Mouse (Mus musculus) fibroblast of lung, adult 2 months (primary cell): ENCODE measurements around the gene Taf1c.

Source experiments
- DNase-seq: peaks from one replicate; pipeline ENCODE4 v3.0.0-alpha.2; 2011; ENCODE audit warnings: low read depth

Taf1c gene

DNA sequence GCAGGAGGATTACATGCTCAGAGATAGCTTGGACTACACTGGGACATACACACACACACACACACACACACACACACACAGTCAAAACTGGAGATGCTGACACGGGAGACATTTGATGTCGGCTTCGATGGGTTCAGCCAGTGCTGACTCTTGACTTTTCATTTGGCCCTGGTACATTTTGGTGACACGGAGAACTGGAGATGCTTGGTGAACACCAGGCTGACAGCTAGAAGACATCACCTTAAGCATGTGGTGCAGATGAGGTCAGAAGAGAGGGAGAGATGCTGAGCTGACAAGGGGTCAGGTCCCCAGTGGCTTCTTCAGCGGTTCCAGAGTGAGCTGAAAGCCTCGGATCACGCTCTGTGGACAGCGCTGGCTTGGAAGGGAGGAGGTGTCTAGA lies 18.0 kb upstream of the Taf1c start:
- no peak for DNase-seq

DNA sequence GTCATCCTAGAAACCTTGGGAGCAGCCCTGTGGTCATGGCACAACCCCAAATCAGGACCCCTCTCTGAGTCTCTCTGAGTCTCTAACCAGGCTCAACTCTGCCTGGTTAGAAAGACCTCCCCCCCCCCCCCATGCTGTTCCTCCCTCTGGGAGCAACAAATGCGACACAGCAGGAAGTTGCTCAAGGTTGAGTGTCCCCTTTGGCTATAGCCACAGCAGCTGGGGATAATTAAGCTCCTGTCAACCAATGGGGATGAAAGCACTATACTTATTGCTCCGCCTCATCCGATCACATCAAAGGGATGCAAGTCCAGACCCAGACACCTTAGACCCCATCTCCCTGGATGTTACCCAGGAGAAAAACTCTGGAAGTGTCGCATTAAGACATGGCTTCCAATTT lies 17.5 kb upstream of the Taf1c start:
- no peak for DNase-seq

GRCm38 (mm10) chr8:119620848-119621465 lies 15.9 kb upstream of the Taf1c start:
- DNase-seq: no peak

DNA sequence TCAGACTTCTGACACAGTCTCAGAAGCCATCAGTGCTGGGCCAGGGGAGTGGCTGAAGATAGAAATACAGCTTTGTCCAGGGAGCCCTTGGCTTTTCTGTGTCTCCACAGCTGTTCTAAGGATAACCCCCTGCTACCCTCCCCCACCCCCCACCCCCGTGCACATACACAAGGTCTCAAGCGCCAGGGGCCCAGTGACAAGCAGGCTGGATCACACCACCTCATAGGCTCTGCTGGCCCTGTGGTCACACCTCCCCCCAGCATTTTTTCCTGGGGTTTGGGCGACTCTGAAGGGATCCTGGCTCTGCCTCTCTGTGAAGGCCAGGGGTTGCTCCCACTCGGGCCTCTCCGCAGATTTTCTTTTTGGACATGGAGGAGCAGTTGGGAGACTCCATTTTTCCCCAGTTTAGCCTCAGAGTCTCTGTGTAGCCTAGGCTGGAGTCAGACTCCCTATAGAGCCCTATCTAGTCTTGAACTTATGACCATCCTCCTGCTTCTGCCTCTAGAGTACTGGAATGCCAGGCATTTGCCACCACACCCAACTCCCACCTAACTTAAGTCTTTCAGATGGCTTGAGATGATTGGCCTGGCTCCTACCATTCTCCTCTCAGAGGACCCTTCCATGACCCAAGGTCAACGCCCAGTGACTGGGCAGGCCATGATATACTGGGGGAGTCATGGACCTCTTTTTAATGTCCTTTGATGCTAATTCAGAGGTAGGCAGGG lies 15.3 kb upstream of the Taf1c start:
- no peak for DNase-seq

DNA sequence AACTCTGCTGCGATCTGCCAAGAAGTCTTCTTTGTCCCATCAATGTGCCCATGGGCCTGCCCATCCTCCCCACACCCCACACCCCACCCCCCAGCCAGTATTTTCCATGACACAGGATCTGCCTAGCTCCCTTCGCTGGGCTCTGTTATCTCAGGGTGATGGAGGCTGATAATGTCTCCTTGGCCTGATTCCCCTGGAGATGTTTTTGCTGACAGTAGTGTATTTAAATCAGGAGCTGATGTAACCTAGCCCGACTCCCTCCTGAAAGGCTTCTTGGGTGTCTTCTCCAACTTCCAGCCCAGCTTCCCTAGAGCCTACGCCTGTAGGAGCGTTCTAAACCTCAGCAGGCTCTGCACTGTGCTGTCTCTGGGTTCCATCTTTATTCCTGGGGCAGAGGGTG lies 13.9 kb upstream of the Taf1c start:
- no peak for DNase-seq

- DNase-seq: no peak
These were observed 12.6 kb upstream of the Taf1c start for GRCm38 (mm10) chr8:119617586-119617985.

GRCm38 (mm10) chr8:119616811-119617210 lies 11.8 kb upstream of the Taf1c start:
- no peak for DNase-seq

- no peak for DNase-seq
These were observed 11.3 kb upstream of the Taf1c start for GRCm38 (mm10) chr8:119616358-119616757.

GRCm38 (mm10) chr8:119615096-119615495 lies 10.1 kb upstream of the Taf1c start:
- no peak for DNase-seq

GRCm38 (mm10) chr8:119612471-119612870 lies 7.4 kb upstream of the Taf1c start, which contains the start of gene Adad2:
Gene Adad2, plus strand, starts transcription at chr8:119612747.
- no peak for DNase-seq

- DNase-seq: no peak
These were observed 1.2 kb upstream of the Taf1c start for GRCm38 (mm10) chr8:119606224-119606623.

DNA sequence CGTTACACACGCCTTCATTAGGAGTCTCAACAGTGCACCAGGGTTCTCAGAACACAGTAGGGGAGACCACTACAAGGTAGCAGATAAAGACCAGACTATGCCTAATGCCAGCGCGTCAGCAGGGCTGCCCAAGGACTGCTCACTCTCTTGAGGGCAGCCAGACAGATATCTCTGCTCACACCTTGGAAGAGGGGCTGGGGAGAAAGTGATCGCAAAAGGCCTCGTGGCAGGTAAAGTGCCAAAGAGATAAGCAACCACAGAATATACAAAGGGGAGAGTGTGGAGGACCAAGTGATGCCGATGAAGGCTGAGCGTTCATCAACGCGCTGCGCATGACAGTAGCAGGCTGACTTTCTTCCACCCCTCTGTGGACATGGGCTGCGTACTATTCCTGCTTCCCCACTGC lies 621 bp downstream of the Taf1c start:
- DNase-seq: no peak

DNA sequence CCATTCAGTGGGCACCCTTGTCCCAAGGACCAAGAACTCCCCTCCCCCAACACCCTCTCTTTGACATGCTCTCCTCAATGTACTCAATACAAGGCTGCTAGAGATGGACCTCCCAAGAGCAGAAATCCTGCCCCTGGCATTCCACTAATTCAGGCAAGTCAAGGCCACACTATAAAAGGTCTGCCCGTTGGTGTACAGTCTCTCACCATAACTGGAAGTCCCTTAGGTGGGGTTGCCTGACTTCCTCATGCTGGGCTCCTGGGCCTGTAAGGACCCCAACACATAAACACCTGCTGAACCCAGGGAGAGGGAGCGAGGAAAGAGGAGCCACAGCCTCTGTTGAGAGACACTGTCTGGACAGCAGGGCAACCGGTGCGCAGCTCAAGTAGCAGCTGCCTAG lies 1.3 kb downstream of the Taf1c start:
- DNase-seq: no peak

DNA sequence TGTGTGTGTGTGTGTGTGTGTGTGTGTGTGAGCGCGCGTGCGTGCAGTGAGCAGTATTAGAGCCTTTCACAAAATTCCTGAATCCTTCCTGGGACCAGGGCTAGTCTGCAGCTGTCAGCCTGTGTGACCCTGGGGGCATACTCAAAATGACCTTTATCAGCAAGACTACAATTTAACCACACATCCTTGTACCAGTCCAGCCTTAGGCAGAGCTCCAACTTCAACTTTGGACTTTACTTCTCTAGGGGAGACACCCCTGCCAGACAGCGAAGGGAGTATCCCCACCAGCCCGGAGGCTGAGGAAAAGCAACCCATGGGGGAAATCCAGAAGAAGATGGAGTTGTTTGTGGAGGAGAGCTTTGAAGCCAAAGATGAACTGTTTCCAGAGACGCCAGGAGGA lies 13.6 kb downstream of the Taf1c start:
- DNase-seq: no peak

- no peak for DNase-seq
These were observed 14.7 kb downstream of the Taf1c start for GRCm38 (mm10) chr8:119590348-119590747.

- no peak for DNase-seq
These were observed 16.2 kb downstream of the Taf1c start for GRCm38 (mm10) chr8:119588844-119589243.

DNA sequence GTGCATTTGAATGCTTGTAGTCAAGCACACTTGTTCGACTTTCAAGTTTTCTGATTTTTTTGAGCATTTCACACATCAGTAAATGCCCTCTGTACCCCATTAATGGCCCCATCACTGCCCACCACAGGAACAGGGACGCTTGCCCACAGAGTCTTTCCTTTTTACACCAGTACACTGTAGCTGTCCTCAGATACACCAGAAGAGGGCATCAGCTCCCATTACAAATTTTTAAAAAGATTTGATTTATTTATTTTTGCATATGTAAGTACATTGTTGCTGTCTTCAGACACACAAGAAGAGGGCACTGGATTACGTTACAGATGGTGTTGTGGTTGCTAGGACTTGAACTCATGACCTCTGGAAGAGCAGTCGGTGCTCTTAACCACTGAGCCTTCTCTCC lies 16.7 kb downstream of the Taf1c start:
- no peak for DNase-seq

DNA sequence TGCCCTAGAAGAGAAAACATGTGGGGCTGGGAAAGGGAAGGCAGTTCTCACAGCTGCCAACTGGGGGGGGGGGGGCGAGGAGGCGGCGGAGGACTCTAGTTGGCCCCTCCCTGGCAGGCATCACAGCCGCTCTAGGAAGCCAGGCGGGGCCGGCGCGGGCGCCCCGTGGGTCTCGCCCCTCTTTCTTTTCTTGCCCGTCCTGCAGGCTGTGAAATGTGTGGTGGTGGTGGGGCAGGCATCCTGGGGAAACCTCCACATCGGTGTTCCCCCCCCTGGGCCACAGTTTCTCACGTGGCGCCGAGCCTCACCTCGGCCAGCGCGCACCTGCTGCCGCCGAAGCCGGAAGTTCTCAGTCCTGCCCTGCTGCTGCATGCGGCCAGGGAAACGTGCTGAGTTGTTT lies 19.1 kb downstream of the Taf1c start:
- DNase-seq: no peak

- no peak for DNase-seq
These were observed 24.4 kb downstream of the Taf1c start for GRCm38 (mm10) chr8:119580441-119581161.

GRCm38 (mm10) chr8:119579096-119579495 lies 25.9 kb downstream of the Taf1c start:
- no peak for DNase-seq

GRCm38 (mm10) chr8:119575366-119575726 lies 29.7 kb downstream of the Taf1c start:
- no peak for DNase-seq

GRCm38 (mm10) chr8:119574437-119575365 lies 30.3 kb downstream of the Taf1c start, which contains the start of the genes Hsdl1 and Dnaaf1:
Gene Hsdl1, minus strand, starts transcription at chr8:119575183.
Gene Dnaaf1, plus strand, starts transcription at chr8:119575235.
- peak; percentile 44 for DNase-seq
